Mouse (Mus musculus) forebrain, postnatal 0 days (tissue): Measurements from ENCODE around the gene Magi2. TPM values are rescaled to one million over a fixed set of nuclear protein-coding genes. Genes with fewer than 3 reads are reported as not detected.

Source experiments
- ATAC-seq: fragments of 200-750 bp; cut with Nextera tagmentation; 2 replicates; pipeline ENCODE4 v1.8.0; 2017; ENCODE audit warnings: mild to moderate bottlenecking, moderate library complexity
- DNase-seq: peaks from one replicate; pipeline ENCODE4 v3.0.0-alpha.2; 2015
- H3K27ac ChIP-seq: fragments of 300-500 bp; sonication (generic); 2 replicates; pipeline ENCODE4 v1.5.1; 2014; ENCODE audit warnings: low read depth, mild to moderate bottlenecking, antibody characterized with exemption, low read length, moderate library complexity, mixed read lengths
- H3K27me3 ChIP-seq: fragments of 300-500 bp; sonication (generic); 2 replicates; pipeline ENCODE4 v1.6.1; 2014; ENCODE audit warnings: mild to moderate bottlenecking, low read length, mixed read lengths; ENCODE audit not compliant: insufficient read depth
- H3K36me3 ChIP-seq: fragments of 300-500 bp; sonication (generic); 2 replicates; pipeline ENCODE4 v1.6.1; 2014; ENCODE audit warnings: mild to moderate bottlenecking, moderate library complexity; ENCODE audit not compliant: insufficient read depth
- H3K4me1 ChIP-seq: fragments of 300-500 bp; sonication (generic); 2 replicates; pipeline ENCODE4 v1.6.1; 2014; ENCODE audit warnings: antibody characterized with exemption; ENCODE audit not compliant: insufficient read depth
- H3K4me2 ChIP-seq: fragments of 300-500 bp; sonication (generic); 2 replicates; pipeline ENCODE4 v1.6.1; 2014; ENCODE audit warnings: low read depth, mild to moderate bottlenecking, moderate library complexity
- H3K4me3 ChIP-seq: fragments of 300-500 bp; sonication (generic); 2 replicates; pipeline ENCODE4 v1.5.1; 2014; ENCODE audit warnings: low read depth, low read length, mixed read lengths
- H3K9ac ChIP-seq: fragments of 300-500 bp; sonication (generic); 2 replicates; pipeline ENCODE4 v1.6.1; 2014; ENCODE audit warnings: mild to moderate bottlenecking
- H3K9me3 ChIP-seq: fragments of 300-500 bp; sonication (generic); 2 replicates; pipeline ENCODE4 v1.6.1; 2016; ENCODE audit warnings: low read length
- CTCF ChIP-seq: sonication (generic); IDR thresholded peaks from 2 replicates; pipeline ENCODE4 v1.5.1; 2016; ENCODE audit warnings: antibody characterized with exemption, control low read depth, low read depth
- WGBS: fragments of 180-500 bp; shearing (Covaris S2); extraction: QIAGEN DNeasy Blood & Tissue Kit; methylation state at CpG from one replicate; pipeline ENCODE4 v1.1.7; 2014; 5-methylcytosine and 5-hydroxymethylcytosine counted together
- polyA plus RNA-seq: library from polyadenylated mRNA; unstranded; fragments of >200 nt; fragmentation: Nextera tagmentation; extraction: Ambion mirVana; gene quantifications from 2 replicates; pipeline ENCODE4 v1.2.1, GENCODE M21; 2015
- total RNA-seq: library from RNA; depleted of rRNA; stranded (reverse); fragments of >200 nt; gene quantifications from 2 replicates; pipeline ENCODE4 v1.2.3, GENCODE M21; 2014

The Magi2 gene
- total and polyA plus RNA-seq, 2 experiments from 2014 or later = 17.0 to 62.6 TPM

DNA sequence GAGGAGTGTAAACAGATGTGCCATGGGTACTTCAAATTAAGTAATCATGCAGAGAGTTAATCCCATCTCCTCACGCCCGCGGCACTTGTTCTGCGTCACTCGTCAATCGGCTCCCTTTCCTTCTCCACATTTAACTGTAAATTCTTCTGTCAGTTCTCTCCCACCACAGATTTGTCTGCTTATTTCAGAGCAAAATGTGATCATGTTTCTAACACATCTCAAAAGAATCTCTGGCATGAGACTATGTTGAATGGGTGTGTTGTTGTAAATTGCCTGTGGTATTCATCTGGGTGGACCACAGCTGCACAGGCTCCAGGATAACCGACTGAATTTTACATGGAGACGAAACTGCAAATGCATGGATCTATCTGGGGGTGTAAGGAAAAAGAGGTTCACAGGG is 1408.0 kb downstream of the Magi2 start:
- Histone ChIP-seq H3K27ac (no peak overlapping the region), H3K36me3 (no peaks in the 10 kb centered on the region), H3K9me3 (no peaks in the 10 kb centered on the region), H3K9ac (no peak overlapping the region), H3K4me1 (no peaks in the 10 kb centered on the region), H3K27me3 (no peaks in the 10 kb centered on the region), H3K4me2 (no peak overlapping the region), H3K4me3 (no peak overlapping the region)
- ATAC-seq (no peak), DNase-seq (no peak)
- 41% methylated on average over 8 of the region's 8 CpGs for WGBS
- no peak for TF ChIP-seq CTCF

DNA sequence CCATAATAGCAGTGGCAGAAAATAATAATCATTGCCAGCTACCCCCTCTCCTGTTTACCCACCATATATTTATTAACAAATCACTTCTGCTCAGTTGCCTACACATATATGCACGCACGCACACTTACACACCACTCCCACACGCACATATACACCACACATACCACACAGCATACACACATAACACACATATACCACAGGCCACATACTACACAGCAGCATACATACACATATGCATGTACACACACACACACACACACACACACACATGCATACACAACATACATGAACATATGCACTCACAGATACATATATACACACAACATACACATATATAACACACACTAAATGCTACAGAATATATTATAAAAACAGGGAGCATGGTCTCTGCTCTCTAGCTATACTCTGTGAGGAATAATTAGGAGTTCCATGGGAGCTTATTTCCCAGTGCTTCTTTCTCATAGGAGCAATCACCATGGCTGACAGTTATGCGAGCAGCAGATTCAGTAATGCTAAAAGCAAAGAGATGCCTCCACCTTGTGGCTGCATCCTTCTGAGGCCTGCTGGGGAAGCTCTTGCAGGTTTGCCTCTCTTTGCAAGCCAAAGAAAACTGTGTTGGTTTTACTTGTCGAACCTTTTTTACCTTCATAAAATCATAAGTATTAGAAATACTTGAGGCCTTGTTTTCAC is 1410.6 kb downstream of the Magi2 start:
- no peak overlapping the region for H3K9ac ChIP-seq
- no peak overlapping the region for H3K4me2 ChIP-seq
- H3K27me3 ChIP-seq = no peaks in the 10 kb centered on the region
- H3K36me3 ChIP-seq = no peaks in the 10 kb centered on the region
- peak; percentile 78 for ATAC-seq
- peak; percentile 77 for TF ChIP-seq CTCF
- H3K4me1 ChIP-seq = peaks cover 8% of the 10 kb centered on the region; the same call in 1 of the 2 replicates
- 78% methylated on average over 5 of the region's 5 CpGs for WGBS
- H3K27ac ChIP-seq = no peak overlapping the region
- H3K9me3 ChIP-seq = no peaks in the 10 kb centered on the region
- no peak overlapping the region for H3K4me3 ChIP-seq
- DNase-seq = peak; percentile 77

DNA sequence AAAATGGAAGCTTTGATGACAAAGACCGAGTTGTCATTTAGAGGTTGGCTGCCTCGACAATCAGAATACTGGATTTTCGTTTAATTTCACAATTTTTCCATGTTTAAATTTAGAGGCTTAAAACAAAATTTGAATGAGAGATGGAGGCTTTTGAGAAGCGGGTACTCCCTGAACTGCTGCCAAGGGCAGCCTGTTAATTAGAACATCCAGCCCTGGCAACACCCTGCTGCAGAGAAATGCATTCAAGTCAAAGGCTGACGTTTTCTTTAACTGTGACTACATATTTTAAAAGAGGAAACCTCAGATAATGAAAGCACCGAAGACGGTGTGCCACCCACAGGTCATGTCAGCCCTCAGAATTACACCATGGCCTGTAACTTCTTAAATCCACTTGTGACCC is 1415.4 kb downstream of the Magi2 start:
- ATAC-seq (no peak; the same call in 1 of the 2 replicates), DNase-seq (peak; percentile 40)
- Histone ChIP-seq H3K9ac (no peak overlapping the region), H3K4me1 (peaks cover 11% of the 10 kb centered on the region; the same call in 1 of the 2 replicates), H3K4me3 (no peak overlapping the region), H3K4me2 (no peak overlapping the region), H3K9me3 (no peaks in the 10 kb centered on the region), H3K36me3 (no peaks in the 10 kb centered on the region), H3K27ac (no peak overlapping the region), H3K27me3 (no peaks in the 10 kb centered on the region)
- no peak for TF ChIP-seq CTCF
- WGBS = 21% methylated on average over 7 of the region's 7 CpGs

DNA sequence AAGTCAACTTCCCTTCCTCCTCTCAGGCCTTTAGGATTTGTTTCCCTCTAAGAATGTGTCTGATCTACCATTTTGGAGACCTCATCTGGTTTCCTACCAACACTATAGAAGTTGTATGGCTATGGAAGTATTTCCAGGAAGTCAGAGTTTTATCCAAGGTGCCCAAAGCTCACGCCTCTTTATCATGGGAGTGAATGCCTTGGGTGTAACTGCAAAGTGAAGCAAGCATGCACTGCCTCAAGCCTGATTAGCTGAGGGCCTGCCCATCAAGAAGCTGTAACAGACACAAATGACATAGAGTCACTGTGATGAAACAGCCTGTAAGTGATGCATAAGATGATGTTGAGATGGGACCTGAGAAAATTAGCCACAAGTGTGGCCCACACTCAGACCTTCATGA is 1416.9 kb downstream of the Magi2 start:
- Histone ChIP-seq H3K9ac (no peak overlapping the region), H3K4me2 (no peak overlapping the region), H3K36me3 (peaks cover 3% of the 10 kb centered on the region; the same call in 1 of the 2 replicates), H3K9me3 (no peaks in the 10 kb centered on the region), H3K27ac (no peak overlapping the region), H3K4me1 (peaks cover 11% of the 10 kb centered on the region; the same call in 1 of the 2 replicates), H3K4me3 (no peak overlapping the region), H3K27me3 (no peaks in the 10 kb centered on the region)
- no peak for TF ChIP-seq CTCF
- 93% methylated on average over 1 of the region's 1 CpGs for WGBS
- DNase-seq = no peak
- ATAC-seq = no peak

DNA sequence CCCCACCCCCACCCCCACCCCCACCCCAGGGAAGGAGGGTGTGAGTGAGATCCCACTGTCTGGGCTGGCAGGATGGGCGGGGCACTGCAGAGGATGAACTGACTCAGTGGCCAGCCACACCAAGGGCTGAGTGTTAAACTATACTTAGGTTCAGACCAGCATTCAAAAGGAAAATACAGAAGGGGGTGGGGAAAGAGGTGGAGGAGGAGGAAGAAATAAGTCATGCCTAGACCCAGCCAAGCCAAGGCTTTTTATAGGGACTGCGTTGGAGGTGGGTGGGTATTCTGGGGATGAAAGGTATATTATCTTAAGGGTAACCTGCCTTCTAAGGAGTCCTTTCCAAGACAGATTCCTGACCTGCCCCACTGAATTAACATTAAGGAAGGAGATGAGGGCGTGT is 1420.1 kb downstream of the Magi2 start:
- H3K36me3 ChIP-seq = peaks cover 3% of the 10 kb centered on the region; the same call in 1 of the 2 replicates
- no peak overlapping the region for H3K4me2 ChIP-seq
- H3K9ac ChIP-seq = no peak overlapping the region
- no peak overlapping the region for H3K27ac ChIP-seq
- no peaks in the 10 kb centered on the region for H3K9me3 ChIP-seq
- no peak overlapping the region for H3K4me3 ChIP-seq
- H3K27me3 ChIP-seq = no peaks in the 10 kb centered on the region
- no peak for ATAC-seq
- H3K4me1 ChIP-seq = peaks cover 6% of the 10 kb centered on the region; the same call in 1 of the 2 replicates
- no peak for TF ChIP-seq CTCF
- WGBS = 90% methylated on average over 3 of the region's 3 CpGs
- DNase-seq = no peak

DNA sequence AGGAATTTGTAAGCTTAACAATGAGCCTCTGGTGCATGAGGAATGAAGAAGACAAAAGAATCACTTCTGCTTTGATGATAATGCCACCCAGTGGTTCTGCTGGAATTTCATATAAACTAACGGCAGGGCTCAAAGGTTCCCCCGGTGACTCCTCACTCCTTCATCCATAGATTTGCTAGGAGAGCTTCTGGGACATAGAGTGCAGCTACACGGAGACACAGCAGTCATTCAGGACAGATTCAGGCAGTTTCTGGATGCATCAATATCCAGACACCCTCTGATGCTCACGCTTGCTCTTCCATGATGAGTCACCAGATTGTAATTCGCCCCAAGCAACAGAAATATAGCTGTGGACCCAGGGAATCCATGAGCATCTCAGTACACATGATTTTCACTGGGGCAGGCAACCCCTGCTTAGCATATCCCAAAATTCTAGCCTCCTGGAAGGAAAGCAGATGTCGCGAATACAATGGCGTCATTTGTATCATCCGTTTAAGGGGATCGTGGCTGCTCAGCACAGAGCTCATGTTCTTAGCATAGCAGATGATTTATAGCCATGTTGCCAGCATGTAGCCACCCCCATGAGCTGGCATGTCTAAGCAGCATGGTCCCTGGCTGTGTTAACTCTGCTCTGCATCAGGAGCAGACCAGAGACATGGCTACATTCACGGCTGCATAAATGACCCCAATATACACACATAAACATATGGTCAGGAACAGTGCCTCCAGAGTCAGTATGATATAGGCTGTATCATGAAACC is 1426.8 kb downstream of the Magi2 start:
- Histone ChIP-seq H3K9ac (no peak overlapping the region), H3K4me2 (no peak overlapping the region), H3K4me1 (no peaks in the 10 kb centered on the region), H3K36me3 (peaks cover 3% of the 10 kb centered on the region; the same call in 1 of the 2 replicates), H3K27ac (peak overlapping the region; percentile 29; the same call in 1 of the 2 replicates), H3K27me3 (no peaks in the 10 kb centered on the region), H3K4me3 (no peak overlapping the region), H3K9me3 (no peaks in the 10 kb centered on the region)
- 61% methylated on average over 11 of the region's 11 CpGs for WGBS
- ATAC-seq = peak; percentile 54
- DNase-seq = peak; percentile 35
- peak; percentile 52; the same call in 1 of the 2 replicates for TF ChIP-seq CTCF
